Mouse (Mus musculus) gastrocnemius, adult 2 months (tissue): Measurements from ENCODE around the gene Fam19a5. TPM values are rescaled to one million over a fixed set of nuclear protein-coding genes. Genes with fewer than 3 reads are reported as not detected.

Source experiments
- DNase-seq: peaks from one replicate; pipeline ENCODE4 v3.0.0; 2022
- H3K27ac ChIP-seq: fragments of 200-600 bp; 2 replicates; pipeline ENCODE4 v1.8.1; 2022; ENCODE audit warnings: mild to moderate bottlenecking
- H3K4me3 ChIP-seq: fragments of 200-600 bp; 2 replicates; pipeline ENCODE4 v1.8.1; 2022; ENCODE audit warnings: mild to moderate bottlenecking, moderate library complexity
- CTCF ChIP-seq: fragments of 200-600 bp; IDR thresholded peaks from 2 replicates; pipeline ENCODE4 v1.8.1; 2022; ENCODE audit warnings: antibody characterized with exemption, mild to moderate bottlenecking, moderate library complexity
- intact Hi-C: fragments of 180-260 bp; cut with DNase I; formaldehyde crosslinking; loops from one replicate; pipeline ENCODE4 v1.15.1; 2025
- microRNA-seq: library from miRNA; unstranded; fragments of <30 nt; microRNA quantifications from one replicate; pipeline ENCODE4 v1.2.0, GENCODE M21; 2021
- total RNA-seq, 2 experiments: library from RNA; stranded (reverse); gene quantifications; 2 replicates each; pipeline ENCODE4 v1.2.3; 2021

Gene Fam19a5
- total RNA-seq, 2 experiments from 2014 or later, result 2.4 to 3.2 TPM

DNA sequence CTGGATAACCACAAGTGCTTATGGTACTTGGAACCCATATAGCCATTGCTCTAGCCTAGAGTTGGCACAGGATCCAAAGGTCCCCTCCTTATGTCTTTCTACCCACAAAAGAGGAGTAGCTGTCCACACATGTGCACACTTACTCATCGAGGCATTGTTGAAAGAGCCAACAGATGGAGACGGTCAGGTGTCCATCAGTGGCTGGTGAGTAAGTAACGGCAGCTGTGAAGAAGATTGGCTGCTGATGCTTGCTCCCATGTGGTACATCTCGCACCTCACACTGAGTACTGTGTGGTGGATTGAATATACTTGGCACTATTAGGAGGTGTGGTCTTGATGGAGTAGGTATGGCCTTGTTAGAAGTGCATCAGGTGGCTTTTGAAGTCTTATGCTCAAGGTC is 192.2 kb downstream of the Fam19a5 start:
- no peak for TF ChIP-seq CTCF
- no peak overlapping the region for H3K4me3 ChIP-seq
- intact Hi-C loops, result no loop called here
- no peak for DNase-seq
- H3K27ac ChIP-seq, result no peak overlapping the region

- no peak for DNase-seq
- intact Hi-C loops, result no loop called here
- no peak overlapping the region for H3K4me3 ChIP-seq
- TF ChIP-seq CTCF, result no peak
- no peak overlapping the region for H3K27ac ChIP-seq
These were observed 211.4 kb downstream of the Fam19a5 start for GRCm38 (mm10) chr15:87755482-87755881.

DNA sequence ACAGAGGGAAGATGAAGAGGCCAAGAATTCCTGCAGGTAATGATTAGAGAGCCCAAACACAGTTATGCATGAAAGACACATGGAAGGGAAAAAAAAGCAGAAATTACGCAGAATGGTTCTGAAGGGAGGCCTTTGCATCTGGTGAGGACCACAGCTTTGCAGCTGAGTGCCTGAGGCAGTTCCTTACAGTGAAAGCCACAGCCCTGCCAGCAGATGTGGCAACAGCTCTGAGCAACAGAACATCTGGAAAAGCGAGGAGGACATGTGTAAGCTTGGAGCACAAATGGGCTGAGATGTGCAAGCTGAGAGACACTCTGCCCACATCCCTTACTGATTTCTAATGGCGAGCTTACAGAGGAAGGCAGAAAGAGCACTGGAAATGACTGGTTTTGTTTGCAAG is 221.8 kb downstream of the Fam19a5 start:
- no peak for DNase-seq
- no peak for TF ChIP-seq CTCF
- no peak overlapping the region for H3K27ac ChIP-seq
- intact Hi-C loops, result no loop called here
- H3K4me3 ChIP-seq, result no peak overlapping the region

- no peak for DNase-seq
- no peak overlapping the region for H3K4me3 ChIP-seq
- no peak; the same call in 1 of the 2 replicates for TF ChIP-seq CTCF
- intact Hi-C loops, result no loop called here
- H3K27ac ChIP-seq, result no peak overlapping the region
These were observed 229.9 kb downstream of the Fam19a5 start for GRCm38 (mm10) chr15:87773955-87774354.

GRCm38 (mm10) chr15:87783331-87783730 is 239.2 kb downstream of the Fam19a5 start:
- TF ChIP-seq CTCF, result no peak
- no peak overlapping the region for H3K4me3 ChIP-seq
- DNase-seq, result no peak
- no peak overlapping the region for H3K27ac ChIP-seq
- intact Hi-C loops, result no loop called here

- TF ChIP-seq CTCF, result no peak
- Histone ChIP-seq H3K27ac (no peak overlapping the region), H3K4me3 (no peak overlapping the region)
- intact Hi-C loops, result no loop called here
- no peak for DNase-seq
These were observed 245.6 kb downstream of the Fam19a5 start for GRCm38 (mm10) chr15:87789671-87790070.

DNA sequence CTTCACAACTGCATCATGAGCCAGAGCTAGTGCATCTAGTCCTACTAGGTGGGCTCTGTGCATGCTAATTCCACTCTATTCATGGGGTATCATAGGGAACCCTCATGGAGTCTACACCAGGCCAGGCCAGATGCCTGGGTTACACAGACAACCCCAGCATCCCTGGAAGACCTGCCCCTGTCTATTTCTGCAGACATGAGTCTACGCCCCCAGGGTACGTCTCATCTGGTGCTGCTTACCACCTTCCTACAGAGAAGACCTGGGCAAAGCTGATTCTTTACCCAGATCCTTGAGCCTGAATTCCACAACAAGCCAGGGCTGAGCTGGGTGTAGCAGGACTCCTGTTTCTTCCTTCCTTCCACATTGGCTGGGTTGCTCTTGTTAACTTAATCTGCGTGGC is 249.6 kb downstream of the Fam19a5 start:
- DNase-seq, result no peak
- Histone ChIP-seq H3K4me3 (no peak overlapping the region), H3K27ac (no peak overlapping the region)
- no peak for TF ChIP-seq CTCF
- intact Hi-C loops, result no loop called here

- no peak for TF ChIP-seq CTCF
- DNase-seq, result no peak
- intact Hi-C loops, result no loop called here
- H3K27ac ChIP-seq, result no peak overlapping the region
- no peak overlapping the region for H3K4me3 ChIP-seq
These were observed 252.5 kb downstream of the Fam19a5 start for GRCm38 (mm10) chr15:87796571-87796970.

Small RNAs within 50 kb of the gene (microRNA-seq; reads per million reads assigned to microRNA genes)
- gene Mir6393, result not detected
